Mouse (Mus musculus) intestine, embryonic 15.5 days (tissue): Measurements from ENCODE around the gene Mrps25. TPM values are rescaled to one million over a fixed set of nuclear protein-coding genes. Genes with fewer than 3 reads are reported as not detected.

Experiments
- polyA plus RNA-seq: library from polyadenylated mRNA; unstranded; fragments of >200 nt; fragmentation: Nextera tagmentation; extraction: Ambion mirVana; gene quantifications from 2 replicates; pipeline ENCODE4 v1.2.1, GENCODE M21; 2015

Mrps25 gene
- polyA plus RNA-seq, 1 experiment from 2014 or later: 109 TPM

Other genes starting within 250 kb of the Mrps25 start
- 6.7 and 7.0 TPM in 2 replicates for gene Fgd5, start 205.2 kb downstream of the Mrps25 start, polyA plus RNA-seq
- 18.3 and 19.3 TPM in 2 replicates for gene Nr2c2, start 92.6 kb downstream of the Mrps25 start, polyA plus RNA-seq
- 16.9 and 21.4 TPM in 2 replicates for gene Rbsn, start 30.9 kb upstream of the Mrps25 start, polyA plus RNA-seq
- gene Trh, start 60.6 kb upstream of the Mrps25 start, polyA plus RNA-seq: 3.7 and 4.4 TPM in 2 replicates